Mouse (Mus musculus) liver, adult 2 months (tissue): ENCODE measurements at regions not wholly inside any gene's neighbourhood (a gene's known extent, or its start where the extent isn't known, plus 50 kb on each side); places are given as distances from the start of the nearest gene placed in this dataset.
"Not testable (repeated sequence)": the region's sequence is repeated elsewhere in the genome, so short reads cannot be mapped to it uniquely, and the experiment has no call there.

Experiments
- DNase-seq: peaks from one replicate; pipeline ENCODE4 v3.0.0-alpha.2; 2011; ENCODE audit warnings: low read depth, low spot score; ENCODE audit errors: extremely low read depth
- H3K27ac ChIP-seq: fragments of 200-500 bp; replicated peaks from 2 replicates; pipeline ENCODE4 v1.5.1; 2012; ENCODE audit warnings: low read depth, mild to moderate bottlenecking, control low read depth, inconsistent platforms, low read length; ENCODE audit not compliant: insufficient read depth
- H3K27me3 ChIP-seq: fragments of 200-500 bp; 2 replicates; pipeline ENCODE4 v1.6.1; 2012; ENCODE audit warnings: mild to moderate bottlenecking, moderate library complexity, low read length, inconsistent platforms; ENCODE audit not compliant: control insufficient read depth, insufficient read depth
- H3K36me3 ChIP-seq: fragments of 200-500 bp; 2 replicates; pipeline ENCODE4 v1.6.1; 2012; ENCODE audit warnings: low read length, inconsistent platforms; ENCODE audit not compliant: control insufficient read depth, insufficient read depth
- H3K4me1 ChIP-seq: fragments of 200-500 bp; 2 replicates; pipeline ENCODE4 v1.6.1; 2011; ENCODE audit warnings: low read length; ENCODE audit not compliant: control insufficient read depth, insufficient read depth
- H3K4me3 ChIP-seq: fragments of 200-500 bp; 2 replicates; pipeline ENCODE4 v1.5.1; 2011; ENCODE audit warnings: low read depth, mild to moderate bottlenecking, control low read depth, low read length, moderate library complexity; ENCODE audit not compliant: insufficient read depth
- H3K79me2 ChIP-seq: fragments of 200-500 bp; 2 replicates; pipeline ENCODE4 v1.6.1; 2012; ENCODE audit warnings: inconsistent platforms, mild to moderate bottlenecking, low read length, moderate library complexity; ENCODE audit not compliant: control insufficient read depth, insufficient read depth
- H3K9ac ChIP-seq: fragments of 200-500 bp; 2 replicates; pipeline ENCODE4 v1.6.1; 2012; ENCODE audit warnings: low read depth, mild to moderate bottlenecking, control low read depth, inconsistent platforms, low read length
- CTCF ChIP-seq: fragments of 200-500 bp; IDR thresholded peaks from 2 replicates; pipeline ENCODE4 v1.5.1; 2011; ENCODE audit warnings: low read depth, low read length, control low read depth
- POLR2A ChIP-seq: fragments of 200-500 bp; IDR thresholded peaks from 2 replicates; pipeline ENCODE4 v1.6.1; 2011; ENCODE audit warnings: low read length, control low read depth; ENCODE audit not compliant: insufficient read depth; ENCODE audit errors: extremely low read depth
- WGBS: fragments of 180-500 bp; shearing (Covaris S2); methylation state at CpG from one replicate; pipeline ENCODE4 v1.1.7; 2018; 5-methylcytosine and 5-hydroxymethylcytosine counted together

DNA sequence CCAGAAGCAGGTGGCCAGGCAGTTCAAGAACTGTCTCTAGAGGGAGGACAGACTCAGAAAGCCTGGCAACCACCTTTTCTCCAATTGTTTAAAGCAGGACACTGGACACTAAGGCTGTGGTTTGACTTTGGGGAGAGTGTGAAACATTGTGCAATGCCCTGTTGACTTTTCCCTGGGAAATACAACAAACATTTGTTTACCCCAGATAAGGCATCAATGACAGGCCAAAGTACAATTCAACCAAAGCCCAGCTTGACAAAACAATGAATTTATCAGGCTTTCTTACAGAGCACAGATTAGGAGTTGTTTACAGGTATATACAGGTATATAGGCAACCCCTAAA lies 135.3 kb upstream of the Plxna2 start:
- Histone ChIP-seq H3K9ac (no peak overlapping the region), H3K36me3 (no peaks in the 10 kb centered on the region), H3K27ac (peak overlapping the region; percentile 84), H3K27me3 (no peaks in the 10 kb centered on the region), H3K4me1 (peaks cover 10% of the 10 kb centered on the region), H3K79me2 (no peaks in the 10 kb centered on the region), H3K4me3 (no peak overlapping the region)
- TF ChIP-seq CTCF (no peak), POLR2A (no peak)
- DNase-seq, result peak; percentile 99

DNA sequence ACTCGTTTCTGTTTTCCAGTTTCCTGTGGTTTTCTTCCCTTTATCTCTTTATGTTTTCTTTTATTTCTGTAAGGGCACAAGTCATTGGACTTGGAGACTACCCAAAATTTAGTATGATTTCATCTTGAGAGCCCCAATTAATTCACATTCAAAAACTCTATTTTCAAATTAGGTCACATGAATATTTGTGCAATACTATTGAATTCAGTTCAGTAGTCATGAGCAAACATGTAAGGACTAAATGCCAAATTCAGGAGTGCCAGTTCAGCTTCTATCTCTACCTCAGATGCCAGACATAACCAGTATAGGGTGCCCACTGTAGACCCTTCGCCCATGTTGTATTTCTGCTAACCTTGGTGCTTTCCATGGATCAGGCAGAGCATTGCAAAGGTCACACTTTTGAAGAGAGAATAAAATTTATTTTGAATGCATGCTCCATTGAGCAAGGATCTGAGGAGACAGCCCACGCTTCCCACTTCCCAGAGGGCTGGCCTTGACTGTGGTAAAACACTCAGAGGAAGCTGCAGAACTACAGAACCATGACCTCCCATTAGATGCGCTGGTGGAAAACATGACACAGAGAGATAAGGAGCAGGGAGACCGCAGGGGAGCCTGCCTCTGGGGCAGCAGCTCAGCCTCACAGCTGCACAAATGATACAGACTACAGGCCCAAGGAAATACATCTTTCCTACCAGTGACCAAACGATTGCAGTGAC lies 135.9 kb upstream of the Plxna2 start:
- TF ChIP-seq POLR2A (no peak), CTCF (no peak)
- Histone ChIP-seq H3K79me2 (no peaks in the 10 kb centered on the region), H3K9ac (no peak overlapping the region), H3K36me3 (no peaks in the 10 kb centered on the region), H3K27me3 (no peaks in the 10 kb centered on the region), H3K4me1 (peaks cover 10% of the 10 kb centered on the region), H3K27ac (peak overlapping the region; percentile 84), H3K4me3 (no peak overlapping the region)
- DNase-seq, result peak; percentile 90
- WGBS, result 10% methylated on average over 6 of the region's 6 CpGs

DNA sequence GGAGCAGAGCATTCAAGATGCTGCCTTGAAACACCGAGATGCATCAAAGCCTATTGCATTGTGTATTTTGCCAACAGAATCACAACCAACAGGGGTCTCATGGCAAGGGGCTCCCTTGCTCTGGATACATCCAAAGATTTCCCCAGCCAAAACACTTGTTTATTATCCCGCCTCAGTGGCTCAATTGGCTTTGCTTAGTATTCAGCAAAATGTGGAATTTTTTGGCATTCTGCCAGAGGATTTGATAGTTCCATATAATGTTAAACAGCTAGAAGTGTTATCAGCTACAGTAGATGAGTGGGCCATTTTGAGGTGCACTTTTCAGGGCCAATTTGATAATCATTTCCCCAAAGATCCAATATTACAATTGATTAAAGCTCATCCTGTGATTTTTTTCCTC lies 146.7 kb upstream of the Plxna2 start:
- H3K4me1 ChIP-seq, H3K27ac ChIP-seq, H3K27me3 ChIP-seq, DNase-seq, H3K36me3 ChIP-seq, H3K79me2 ChIP-seq, H3K9ac ChIP-seq, H3K4me3 ChIP-seq: not testable (repeated sequence)
- 78% methylated on average over 2 of the region's 2 CpGs for WGBS

DNA sequence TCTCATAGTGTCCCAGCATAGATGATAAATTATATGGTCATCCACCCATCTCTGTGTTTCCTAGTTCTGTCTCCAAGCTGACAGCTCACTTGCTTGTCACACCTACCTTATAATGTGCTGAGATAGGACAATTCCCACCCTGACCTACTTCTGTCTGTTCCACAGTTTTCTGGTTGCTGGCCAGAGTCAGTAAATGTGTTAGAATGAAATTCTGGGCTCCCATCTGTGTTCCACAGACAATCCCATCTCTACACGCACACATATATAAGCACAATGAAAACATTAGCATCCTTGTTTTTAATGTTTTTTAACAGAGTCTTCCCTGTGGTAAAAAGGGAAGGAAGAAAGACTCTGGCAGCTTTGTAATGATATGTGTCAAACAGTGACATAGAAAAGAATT lies 165.5 kb upstream of the Plxna2 start:
- Histone ChIP-seq H3K27me3 (no peaks in the 10 kb centered on the region), H3K79me2 (no peaks in the 10 kb centered on the region), H3K4me1 (no peaks in the 10 kb centered on the region), H3K4me3 (no peak overlapping the region), H3K9ac (no peak overlapping the region), H3K27ac (no peak overlapping the region), H3K36me3 (no peaks in the 10 kb centered on the region)
- TF ChIP-seq POLR2A, result no peak
- no peak for TF ChIP-seq CTCF
- no peak for DNase-seq
- WGBS, result 90% methylated on average over 1 of the region's 1 CpGs

DNA sequence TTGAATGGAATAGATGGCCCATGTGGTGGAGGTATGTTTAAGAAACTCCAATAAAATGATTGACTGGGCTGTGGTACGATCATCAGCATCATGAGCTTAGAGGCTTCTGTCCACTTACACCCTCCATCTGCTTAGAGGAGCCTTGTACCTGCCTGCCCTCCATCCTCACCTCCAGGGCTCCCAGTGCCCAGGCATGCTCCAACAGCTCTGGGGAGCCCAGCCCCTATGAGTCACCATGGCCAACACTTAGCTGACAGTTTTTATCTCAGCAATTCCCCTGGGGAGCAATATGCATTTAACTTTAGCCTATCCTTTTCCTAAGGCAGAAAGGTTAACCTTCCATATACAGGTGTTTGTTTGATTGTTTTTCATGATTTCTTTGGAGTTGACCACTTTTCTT lies 174.3 kb upstream of the Plxna2 start:
- Histone ChIP-seq H3K27me3 (no peaks in the 10 kb centered on the region), H3K4me3 (no peak overlapping the region), H3K27ac (no peak overlapping the region), H3K36me3 (no peaks in the 10 kb centered on the region), H3K4me1 (no peaks in the 10 kb centered on the region), H3K9ac (no peak overlapping the region), H3K79me2 (no peaks in the 10 kb centered on the region)
- TF ChIP-seq POLR2A (no peak), CTCF (no peak)
- no peak for DNase-seq
- WGBS, result 77% methylated on average over 1 of the region's 1 CpGs

DNA sequence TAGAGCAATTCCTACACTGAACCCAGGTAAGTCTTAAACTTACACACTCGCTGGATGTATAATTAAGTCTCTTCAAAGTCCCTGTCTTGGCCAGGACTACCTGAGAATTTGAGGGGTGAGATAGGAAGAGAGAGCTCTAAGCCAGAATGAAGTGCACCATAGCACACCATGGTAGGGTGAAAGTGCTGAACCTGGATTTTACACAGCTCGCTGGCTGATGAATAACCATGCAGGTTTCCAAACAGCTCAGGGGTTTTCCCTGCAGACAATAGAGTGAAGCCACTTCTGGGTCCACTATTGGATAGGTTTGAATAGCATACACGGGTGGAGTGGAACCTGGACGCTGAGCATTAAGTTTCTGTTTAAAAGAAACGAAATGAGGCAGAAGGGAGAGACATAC lies 180.7 kb upstream of the Plxna2 start:
- H3K4me1 ChIP-seq, result no peaks in the 10 kb centered on the region
- no peak overlapping the region for H3K4me3 ChIP-seq
- no peak overlapping the region for H3K27ac ChIP-seq
- no peaks in the 10 kb centered on the region for H3K79me2 ChIP-seq
- no peak for DNase-seq
- H3K36me3 ChIP-seq, result no peaks in the 10 kb centered on the region
- 55% methylated on average over 5 of the region's 5 CpGs for WGBS
- no peaks in the 10 kb centered on the region for H3K27me3 ChIP-seq
- H3K9ac ChIP-seq, result no peak overlapping the region
- no peak for TF ChIP-seq POLR2A
- no peak for TF ChIP-seq CTCF
